Mouse (Mus musculus) splenic B cell, adult 2 months (primary cell): ENCODE measurements at regions not wholly inside any gene's neighbourhood (a gene's known extent, or its start where the extent isn't known, plus 50 kb on each side); places are given as distances from the start of the nearest gene placed in this dataset.

Experiments used
- DNase-seq: peaks from one replicate; pipeline ENCODE4 v3.0.0-alpha.2; 2011; ENCODE audit warnings: low read depth, low spot score
- H3K27me3 ChIP-seq: 2 replicates; pipeline ENCODE4 v1.6.1; 2012; ENCODE audit warnings: mild to moderate bottlenecking, low read length, moderate library complexity, mixed read lengths; ENCODE audit not compliant: control insufficient read depth, poor library complexity, insufficient read depth, severe bottlenecking
- H3K36me3 ChIP-seq: 2 replicates; pipeline ENCODE4 v1.6.1; 2012; ENCODE audit warnings: mild to moderate bottlenecking, low read length, moderate library complexity, mixed read lengths; ENCODE audit not compliant: control insufficient read depth, poor library complexity, insufficient read depth, severe bottlenecking

GRCm38 (mm10) chr15:10868716-10869585 is 83.2 kb upstream of the C1qtnf3 start:
- Histone ChIP-seq H3K27me3 (no peaks in the 10 kb centered on the region), H3K36me3 (no peaks in the 10 kb centered on the region)
- peak; percentile 35 for DNase-seq

GRCm38 (mm10) chr15:10869879-10870278 is 82.3 kb upstream of the C1qtnf3 start:
- Histone ChIP-seq H3K36me3 (no peaks in the 10 kb centered on the region), H3K27me3 (no peaks in the 10 kb centered on the region)
- no peak for DNase-seq

GRCm38 (mm10) chr15:10872322-10872967 is 79.7 kb upstream of the C1qtnf3 start:
- H3K27me3 ChIP-seq = no peaks in the 10 kb centered on the region
- DNase-seq = peak; percentile 54

GRCm38 (mm10) chr15:10876328-10876727 is 75.8 kb upstream of the C1qtnf3 start:
- DNase-seq = peak; percentile 53
- H3K36me3 ChIP-seq = no peaks in the 10 kb centered on the region
- H3K27me3 ChIP-seq = no peaks in the 10 kb centered on the region

More at GRCm38 (mm10) chr15:10872322-10872967, 79.7 kb upstream of the C1qtnf3 start:
- no peaks in the 10 kb centered on the region for H3K36me3 ChIP-seq

GRCm38 (mm10) chr15:10881726-10882125 is 70.4 kb upstream of the C1qtnf3 start:
- no peaks in the 10 kb centered on the region for H3K27me3 ChIP-seq
- no peak for DNase-seq
- H3K36me3 ChIP-seq = no peaks in the 10 kb centered on the region

GRCm38 (mm10) chr15:10887990-10888389 is 64.1 kb upstream of the C1qtnf3 start:
- Histone ChIP-seq H3K27me3 (no peaks in the 10 kb centered on the region), H3K36me3 (no peaks in the 10 kb centered on the region)
- DNase-seq = no peak

- DNase-seq = no peak
Measured at GRCm38 (mm10) chr15:10890220-10890921, 61.8 kb upstream of the C1qtnf3 start.

GRCm38 (mm10) chr15:10898309-10898708 is 53.8 kb upstream of the C1qtnf3 start:
- H3K27me3 ChIP-seq = no peaks in the 10 kb centered on the region
- H3K36me3 ChIP-seq = no peaks in the 10 kb centered on the region
- no peak for DNase-seq

More at GRCm38 (mm10) chr15:10890220-10890921, 61.8 kb upstream of the C1qtnf3 start:
- Histone ChIP-seq H3K27me3 (no peaks in the 10 kb centered on the region), H3K36me3 (no peaks in the 10 kb centered on the region)

- no peaks in the 10 kb centered on the region for H3K36me3 ChIP-seq
- DNase-seq = no peak
- H3K27me3 ChIP-seq = no peaks in the 10 kb centered on the region
Measured at GRCm38 (mm10) chr15:10898715-10899486, 53.2 kb upstream of the C1qtnf3 start.

GRCm38 (mm10) chr15:10899904-10900303 is 52.2 kb upstream of the C1qtnf3 start:
- no peaks in the 10 kb centered on the region for H3K36me3 ChIP-seq
- no peak for DNase-seq
- H3K27me3 ChIP-seq = no peaks in the 10 kb centered on the region

- DNase-seq = peak; percentile 41
- H3K27me3 ChIP-seq = no peaks in the 10 kb centered on the region
- H3K36me3 ChIP-seq = no peaks in the 10 kb centered on the region
Measured at GRCm38 (mm10) chr15:10901075-10901474, 51.1 kb upstream of the C1qtnf3 start.

GRCm38 (mm10) chr15:10901745-10902262 is 50.3 kb upstream of the C1qtnf3 start:
- DNase-seq = no peak
- Histone ChIP-seq H3K27me3 (no peaks in the 10 kb centered on the region), H3K36me3 (no peaks in the 10 kb centered on the region)
